Mouse (Mus musculus) neutrophil, adult 83 days (primary cell): ENCODE data around the gene Klra4. TPM values are rescaled to one million over a fixed set of nuclear protein-coding genes. Genes with fewer than 3 reads are reported as not detected.

ENCODE experiments used
- total RNA-seq, 2 experiments: library from RNA; stranded (reverse); gene quantifications; one replicate each; pipeline ENCODE4 v1.2.4; 2023

Klra4 gene
- not detected for total RNA-seq

DNA sequence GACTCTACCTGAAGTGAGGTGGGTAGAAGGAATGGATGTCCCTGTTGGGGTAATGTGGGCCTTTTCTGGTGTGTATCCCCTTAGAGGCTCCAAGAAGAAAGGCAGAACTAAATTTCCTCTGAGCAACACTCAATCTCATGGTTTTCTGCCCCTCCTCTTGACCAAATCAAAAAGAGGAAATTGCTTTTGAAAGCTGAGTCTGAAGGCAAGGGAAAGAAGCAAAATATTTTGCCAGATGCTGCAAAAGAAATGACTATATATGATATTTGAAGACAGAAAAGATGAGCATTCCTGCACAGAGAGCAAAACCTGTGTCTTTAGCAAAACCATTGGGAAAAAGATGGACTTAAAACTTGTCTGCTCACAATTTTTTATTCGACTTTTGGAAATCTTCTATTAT is at the start of gene Klra4:
TSS of gene Klra4 (minus strand) at position 101 of the 400 bp plus-strand sequence.

DNA sequence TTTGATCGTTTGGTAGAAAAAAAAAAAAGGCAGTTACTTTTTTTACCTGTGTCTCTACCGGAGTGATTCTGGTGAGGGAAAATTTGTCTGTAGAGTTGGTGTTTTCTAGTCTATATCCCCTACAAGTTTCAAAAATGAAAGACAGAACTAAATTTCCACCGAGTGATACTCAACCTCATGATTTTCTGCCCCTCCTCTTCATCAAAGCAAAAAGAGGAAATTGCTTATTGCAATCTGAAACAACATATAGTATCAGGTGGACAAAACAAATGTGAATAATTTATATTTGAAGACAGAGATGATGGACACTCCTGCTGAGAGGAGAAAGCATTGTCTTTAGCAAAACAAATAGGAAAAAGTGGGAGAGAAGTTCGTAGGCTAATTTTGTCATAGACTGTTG is 40.2 kb downstream of the Klra4 start, which contains the start of gene Klra6:
TSS of gene Klra6 (minus strand) at position 101 of the 400 bp plus-strand sequence.

Other genes with a start within 250 kb of the Klra4 start
- not detected for gene Gm17631, start 204.6 kb downstream of the Klra4 start, total RNA-seq
- 10 to 100 TPM; 45.4 to 70.7 TPM for gene Klra17, start 190.6 kb downstream of the Klra4 start, total RNA-seq
- not detected for gene Klra5, start 149.6 kb downstream of the Klra4 start, total RNA-seq
- gene Klra6, start 40.3 kb downstream of the Klra4 start, total RNA-seq = not detected
- 1 to 10 TPM; 1.2 to 1.4 TPM for gene Klra8, start 62.6 kb upstream of the Klra4 start, total RNA-seq
- gene Klra9, start 125.8 kb upstream of the Klra4 start, total RNA-seq = under 1 TPM; 0.39 to 0.62 TPM
- gene Klra7, start 166.1 kb upstream of the Klra4 start, total RNA-seq = not detected
- 1 to 10 TPM; 1.9 TPM for gene Klra10, start 214.7 kb upstream of the Klra4 start, total RNA-seq